Mouse (Mus musculus) embryo, embryonic 11.5 days (tissue): ENCODE results near the gene Gtf2a2.
"Not testable (repeated sequence)": the region's sequence is repeated elsewhere in the genome, so short reads cannot be mapped to it uniquely, and the experiment has no call there.

ENCODE experiments used
- DNase-seq: peaks from one replicate; pipeline ENCODE4 v3.0.0-alpha.2; 2012; ENCODE audit warnings: low read depth, low spot score

Gene Gtf2a2

GRCm38 (mm10) chr9:70018879-70019278, 6.5 kb downstream of the Gtf2a2 start:
- no peak for DNase-seq

GRCm38 (mm10) chr9:70021610-70022009, 9.3 kb downstream of the Gtf2a2 start:
- no peak for DNase-seq

- no peak for DNase-seq
Observed at GRCm38 (mm10) chr9:70022083-70022482, 9.7 kb downstream of the Gtf2a2 start.

GRCm38 (mm10) chr9:70023615-70024014, 11.3 kb downstream of the Gtf2a2 start:
- not testable (repeated sequence) for DNase-seq

GRCm38 (mm10) chr9:70024648-70025047, 12.3 kb downstream of the Gtf2a2 start:
- no peak for DNase-seq

- DNase-seq = no peak
Observed at GRCm38 (mm10) chr9:70025365-70026012, 13.1 kb downstream of the Gtf2a2 start.

GRCm38 (mm10) chr9:70032167-70032566, 19.8 kb downstream of the Gtf2a2 start:
- no peak for DNase-seq

- no peak for DNase-seq
Observed at GRCm38 (mm10) chr9:70033056-70033455, 20.7 kb downstream of the Gtf2a2 start.

GRCm38 (mm10) chr9:70034702-70035101, 22.4 kb downstream of the Gtf2a2 start:
- no peak for DNase-seq

GRCm38 (mm10) chr9:70036646-70037045, 24.3 kb downstream of the Gtf2a2 start:
- DNase-seq = no peak

- DNase-seq = no peak
Observed at GRCm38 (mm10) chr9:70037988-70038387, 25.6 kb downstream of the Gtf2a2 start, which contains the start of gene Gcnt3. TSS of gene Gcnt3 (minus strand) at chr9:70038088.

GRCm38 (mm10) chr9:70039597-70040385, 27.4 kb downstream of the Gtf2a2 start:
- DNase-seq = no peak

- DNase-seq = no peak
Observed at GRCm38 (mm10) chr9:70040570-70040969, 28.2 kb downstream of the Gtf2a2 start.

GRCm38 (mm10) chr9:70042137-70042536, 29.8 kb downstream of the Gtf2a2 start:
- DNase-seq = no peak

GRCm38 (mm10) chr9:70042935-70043334, 30.6 kb downstream of the Gtf2a2 start:
- no peak for DNase-seq

- DNase-seq = no peak
Observed at GRCm38 (mm10) chr9:70044865-70045264, 32.5 kb downstream of the Gtf2a2 start.

- no peak for DNase-seq
Observed at GRCm38 (mm10) chr9:70046255-70046654, 33.9 kb downstream of the Gtf2a2 start.

- peak; percentile 24 for DNase-seq
Observed at GRCm38 (mm10) chr9:70047839-70048238, 35.5 kb downstream of the Gtf2a2 start.

GRCm38 (mm10) chr9:70048280-70048679, 35.9 kb downstream of the Gtf2a2 start:
- no peak for DNase-seq

GRCm38 (mm10) chr9:70048751-70049415, 36.5 kb downstream of the Gtf2a2 start:
- no peak for DNase-seq

- DNase-seq = no peak
Observed at GRCm38 (mm10) chr9:70049416-70049783, 37.0 kb downstream of the Gtf2a2 start.

- no peak for DNase-seq
Observed at GRCm38 (mm10) chr9:70049839-70050238, 37.5 kb downstream of the Gtf2a2 start.

GRCm38 (mm10) chr9:70052730-70053129, 40.4 kb downstream of the Gtf2a2 start:
- DNase-seq = no peak
